Mouse (Mus musculus) right cerebral cortex, postnatal 36 days (tissue): ENCODE data around the gene Saa1.
"Not testable (repeated sequence)": the region's sequence is repeated elsewhere in the genome, so short reads cannot be mapped to it uniquely, and the experiment has no call there.

Experiments
- DNase-seq, 2 experiments: peaks; one replicate each; pipeline ENCODE4 v3.0.0; 2022; ENCODE audit warnings: low spot score in 2 of 2, mixed read lengths in 1 of 2

Gene Saa1

DNA sequence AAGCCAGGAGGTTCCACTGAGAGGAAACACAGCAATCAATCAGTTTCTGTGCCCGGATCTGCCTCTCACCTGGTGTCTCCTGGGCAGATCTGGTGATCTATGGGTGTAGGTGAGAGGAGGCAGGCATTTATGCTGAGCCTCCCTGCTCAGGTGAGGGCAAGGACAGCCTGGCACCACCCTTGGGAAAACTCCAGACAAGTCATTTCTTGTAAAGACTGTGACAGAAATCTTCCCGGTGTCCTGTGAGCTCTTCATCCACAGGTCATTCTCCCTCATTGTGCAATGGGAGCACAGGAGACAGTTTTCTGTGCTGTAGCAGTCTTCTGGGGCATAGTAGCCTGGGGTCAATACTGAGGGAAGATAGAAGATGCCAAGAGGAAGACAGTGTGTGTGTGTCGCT lies at the start of gene Saa1:
Gene Saa1 (minus strand): TSS at position 101 of the 400 bp plus-strand sequence.
- DNase-seq = not testable (repeated sequence)

DNA sequence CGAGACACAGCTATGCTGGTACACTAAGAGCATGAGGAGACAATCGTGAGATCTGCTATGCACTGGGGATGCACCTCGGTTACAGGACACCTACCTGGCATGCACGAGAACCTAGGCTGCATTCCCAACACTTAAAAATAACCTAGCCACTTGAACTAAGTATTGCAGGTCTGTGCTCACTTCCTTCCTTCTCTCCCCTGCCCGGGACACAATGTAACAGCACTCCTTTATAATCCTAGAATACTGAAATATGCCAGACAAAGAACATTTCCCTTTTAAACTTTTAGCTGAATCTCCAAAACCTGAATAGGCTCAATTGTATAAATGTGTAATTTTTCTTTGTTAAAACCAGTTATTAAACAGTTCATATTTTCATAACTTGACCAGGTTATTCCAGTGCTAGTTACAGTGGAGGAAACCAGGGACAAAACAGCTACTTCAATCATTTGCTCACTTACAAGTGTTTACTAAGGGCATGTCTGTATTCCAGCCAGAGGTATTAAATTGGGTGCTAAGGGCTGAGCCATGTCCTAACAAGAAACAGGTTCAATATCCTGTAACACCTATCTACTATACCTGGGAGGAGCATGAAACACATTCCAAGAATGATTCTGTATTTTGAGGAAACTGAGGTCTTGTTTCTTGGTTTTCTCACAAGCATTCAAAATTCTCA lies 46.5 kb upstream of the Saa1 start:
- no peak for DNase-seq

DNA sequence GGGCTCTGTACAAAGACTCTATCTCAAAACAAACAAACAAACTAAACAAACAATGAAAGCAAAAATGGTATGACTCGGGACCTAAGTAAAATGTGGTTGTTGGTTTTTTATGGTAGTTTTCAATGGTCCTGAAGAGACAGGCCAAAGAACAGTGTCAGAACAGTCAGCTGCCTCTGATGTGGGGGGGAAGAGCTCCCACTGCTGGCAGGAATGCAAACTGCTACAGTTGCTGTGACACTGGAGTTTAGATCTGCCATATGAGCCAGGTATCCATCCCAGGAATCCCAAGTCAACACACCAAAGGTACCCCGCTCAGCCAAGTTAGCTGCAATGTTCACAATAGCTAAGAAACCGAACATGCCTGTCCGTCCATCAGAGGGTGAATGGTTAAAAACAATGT lies 27.9 kb upstream of the Saa1 start:
- DNase-seq = peak in 1 of 2 experiments; percentile 14

DNA sequence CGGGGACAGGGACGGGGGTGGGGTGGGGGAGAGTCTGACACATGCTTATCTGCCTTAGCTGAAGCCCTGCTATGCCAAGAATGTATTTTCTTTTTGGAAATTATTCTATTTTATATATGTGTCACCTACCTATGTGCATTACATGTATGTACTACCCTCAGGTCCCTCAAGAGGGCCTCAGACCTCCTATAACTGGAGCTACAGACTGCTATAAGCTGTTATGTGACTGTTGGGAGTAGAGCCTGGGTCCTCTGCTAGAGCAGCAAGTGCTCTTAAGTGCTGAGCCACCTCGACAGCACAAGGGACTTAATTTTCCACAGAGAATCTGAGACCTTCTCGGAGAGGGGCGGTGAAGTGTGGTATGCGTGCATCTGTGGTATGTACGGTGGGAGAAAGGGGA lies 25.7 kb upstream of the Saa1 start:
- DNase-seq = no peak

DNA sequence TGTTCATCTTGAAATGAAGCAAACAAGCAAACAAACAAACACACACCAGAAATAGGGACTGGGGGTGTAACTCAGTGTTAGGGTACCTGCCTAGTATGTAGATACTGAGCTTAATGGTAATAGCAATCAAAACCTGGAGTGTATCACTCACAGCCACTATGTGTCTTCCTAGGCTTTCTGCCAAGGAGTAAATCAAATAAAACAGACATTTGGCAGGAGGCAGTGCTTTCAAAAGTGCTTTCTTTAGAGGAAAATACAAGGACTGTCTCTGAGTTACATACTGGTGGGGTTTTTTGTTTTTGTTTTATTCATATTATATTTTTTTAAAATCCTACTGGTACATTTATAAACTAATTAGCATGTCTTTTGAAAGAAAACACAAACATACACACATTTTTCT lies 24.6 kb upstream of the Saa1 start:
- no peak for DNase-seq

DNA sequence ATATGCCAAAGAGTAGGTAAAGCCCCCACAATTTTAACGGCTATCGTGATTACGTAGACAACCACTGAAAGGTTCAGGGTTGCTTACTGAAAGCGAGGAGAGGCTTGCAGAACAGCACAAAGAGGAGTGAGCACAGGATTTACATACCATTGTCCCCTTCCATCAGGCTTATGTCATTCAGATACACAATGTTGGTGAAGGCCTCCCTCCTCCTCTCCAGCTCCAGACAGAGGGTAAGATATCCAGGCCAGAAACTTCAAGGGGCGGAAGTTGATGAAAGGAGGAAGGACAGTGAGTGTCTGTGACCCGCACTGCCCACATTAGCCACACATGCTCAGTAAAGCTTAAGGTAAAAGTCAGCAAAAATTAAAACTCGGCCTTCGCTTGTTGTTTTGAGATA lies 21.9 kb upstream of the Saa1 start:
- DNase-seq = no peak

DNA sequence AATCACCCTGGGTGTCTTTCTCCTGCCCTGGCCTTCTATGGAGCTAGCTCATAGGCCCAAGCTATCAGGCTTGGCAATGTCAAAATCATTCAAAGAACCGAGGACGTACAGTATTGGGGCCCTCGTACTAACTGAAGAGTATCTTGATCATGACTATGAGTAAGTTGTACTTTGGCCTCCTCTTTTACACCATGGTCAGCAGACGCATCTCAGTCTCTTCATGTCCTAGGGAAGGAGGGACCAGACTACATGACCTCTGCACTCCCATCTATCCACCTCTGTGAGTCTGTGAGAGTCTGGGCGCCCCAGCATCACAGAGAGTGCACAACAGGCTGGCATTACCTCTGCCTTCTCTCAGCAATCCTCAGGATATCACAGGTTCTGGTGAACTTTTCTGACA lies 19.8 kb upstream of the Saa1 start:
- DNase-seq = no peak

DNA sequence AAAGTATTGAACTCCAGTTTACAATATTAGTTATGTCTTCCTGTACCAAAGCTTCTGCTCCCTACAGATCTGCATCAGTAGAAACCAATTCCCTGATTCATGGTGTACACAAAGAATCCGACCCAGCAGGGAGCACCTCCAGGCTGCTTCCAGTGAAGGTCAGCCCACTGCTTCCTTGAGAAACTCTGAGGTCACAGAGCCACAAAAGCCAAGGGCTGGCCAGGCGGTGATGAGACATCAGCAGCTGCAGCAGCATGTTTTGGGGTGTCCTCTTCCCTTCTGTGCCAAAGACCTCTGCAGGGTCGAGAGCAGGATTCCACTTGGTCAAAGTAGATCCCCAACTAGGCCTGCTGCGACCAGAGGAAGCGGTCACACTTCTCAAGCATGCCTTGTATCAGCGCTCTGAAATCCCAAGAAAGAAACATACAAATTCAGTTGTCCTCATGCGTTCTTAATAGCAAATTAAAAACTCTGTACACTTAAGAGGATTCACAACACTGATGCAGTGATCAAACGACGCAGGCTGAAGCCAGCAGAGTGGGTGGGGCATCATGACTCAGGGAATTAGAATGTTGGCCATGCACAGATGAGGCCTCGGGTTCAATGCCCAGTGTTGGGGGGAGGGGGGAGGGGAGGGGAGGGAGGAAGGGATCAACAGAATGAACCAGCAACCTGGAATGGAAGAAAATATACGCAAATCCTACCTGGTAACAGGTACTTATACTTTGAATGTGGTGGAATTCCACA lies 18.4 kb upstream of the Saa1 start:
- DNase-seq = no peak

DNA sequence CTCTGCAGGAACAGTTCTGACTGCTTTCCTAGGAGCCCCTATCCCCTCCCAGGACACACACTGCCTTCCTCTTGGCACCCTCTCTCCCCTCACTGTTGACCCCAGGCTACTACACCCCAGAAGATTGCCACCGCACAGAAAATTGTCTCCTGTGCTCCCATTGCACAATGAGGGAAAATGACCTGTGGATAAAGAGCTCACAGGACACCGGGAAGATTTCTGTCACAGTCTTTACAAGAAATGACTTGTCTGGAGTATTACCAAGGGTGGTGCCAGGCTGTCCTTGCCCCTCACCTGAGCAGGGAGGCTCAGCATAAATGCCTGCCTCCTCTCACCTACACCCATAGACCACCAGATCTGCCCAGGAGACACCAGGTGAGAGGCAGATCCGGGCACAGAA lies 8.7 kb upstream of the Saa1 start, which contains the start of gene Saa2:
Gene Saa2 (plus strand): TSS at position 301 of the 400 bp plus-strand sequence.
- no peak for DNase-seq

DNA sequence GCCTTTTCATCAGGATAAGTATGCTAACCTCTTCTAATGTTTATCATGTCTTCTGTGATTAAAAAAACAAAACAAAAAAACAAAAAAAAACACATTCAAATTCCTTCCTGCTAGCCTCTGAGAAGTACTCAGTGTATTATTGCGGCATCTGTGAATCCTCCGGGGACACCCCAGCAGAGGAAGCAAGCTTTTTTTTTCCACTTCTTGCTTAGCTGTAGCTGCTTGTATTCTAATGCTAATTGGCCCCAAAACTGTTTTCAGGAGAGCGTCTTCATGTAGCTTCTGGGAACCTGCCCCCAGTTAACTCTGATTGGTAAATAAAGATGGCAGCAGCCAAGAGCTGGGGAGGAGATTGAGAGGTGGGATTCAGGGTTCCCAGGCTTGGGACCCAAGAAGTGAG lies 5.7 kb upstream of the Saa1 start:
- DNase-seq = no peak

DNA sequence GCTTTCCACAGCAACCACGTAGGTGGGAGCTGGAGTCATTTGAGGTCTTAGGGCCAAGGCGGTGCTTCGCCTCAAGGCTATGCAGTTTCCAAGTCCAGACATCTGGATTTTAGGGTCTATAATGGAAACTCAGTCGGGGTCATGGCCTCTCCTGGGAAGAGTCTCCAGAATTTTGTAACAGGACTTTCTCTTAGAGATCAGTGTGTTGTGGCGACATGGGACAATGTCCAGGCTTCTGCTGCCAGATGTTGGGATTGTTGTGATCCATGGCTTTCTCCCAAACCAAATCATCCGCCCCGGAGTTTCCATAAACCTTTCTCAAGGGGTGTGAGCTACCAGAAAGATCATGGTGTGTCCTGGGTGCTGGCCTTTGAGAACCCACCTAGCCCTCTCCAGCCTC lies 3.6 kb upstream of the Saa1 start:
- DNase-seq = no peak

DNA sequence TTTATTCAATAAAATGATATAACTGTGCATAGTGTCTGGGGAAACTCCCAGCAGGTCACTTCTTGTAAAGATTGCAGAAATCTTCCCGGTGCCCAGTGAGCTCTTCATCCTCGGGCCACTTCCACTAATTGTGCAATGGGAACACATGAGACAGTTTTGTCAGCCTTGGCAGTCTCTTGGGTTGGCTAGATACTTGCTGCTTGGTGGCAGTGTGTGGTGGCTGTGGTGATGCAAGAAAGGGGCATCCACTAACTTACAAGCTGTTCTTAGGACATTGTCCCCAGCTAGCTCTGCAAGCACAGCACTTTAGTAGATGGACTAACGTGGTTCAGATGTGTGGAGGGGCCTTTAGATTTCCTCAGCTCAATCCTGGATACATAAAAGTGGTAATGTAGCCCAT lies 3.0 kb upstream of the Saa1 start:
- DNase-seq = no peak

DNA sequence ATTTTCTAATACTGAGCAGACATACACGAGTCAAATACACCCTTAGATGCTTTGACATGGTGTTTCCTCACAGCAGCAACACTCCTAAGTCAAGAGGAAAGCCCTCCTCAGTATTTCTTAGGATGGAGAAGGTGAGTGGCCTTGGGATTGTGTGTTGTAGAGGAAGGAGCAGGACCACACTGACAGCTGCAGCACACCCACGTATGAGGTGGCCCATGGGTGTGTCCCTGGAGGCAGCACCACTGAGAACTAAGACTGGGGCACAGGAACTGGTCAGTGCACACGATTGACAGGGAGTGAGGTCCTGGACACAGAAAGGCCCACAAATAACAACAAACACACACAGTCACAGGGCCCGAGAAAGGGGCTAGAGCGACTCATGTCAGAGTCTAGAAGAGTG lies 2.7 kb downstream of the Saa1 start:
- not testable (repeated sequence) for DNase-seq

DNA sequence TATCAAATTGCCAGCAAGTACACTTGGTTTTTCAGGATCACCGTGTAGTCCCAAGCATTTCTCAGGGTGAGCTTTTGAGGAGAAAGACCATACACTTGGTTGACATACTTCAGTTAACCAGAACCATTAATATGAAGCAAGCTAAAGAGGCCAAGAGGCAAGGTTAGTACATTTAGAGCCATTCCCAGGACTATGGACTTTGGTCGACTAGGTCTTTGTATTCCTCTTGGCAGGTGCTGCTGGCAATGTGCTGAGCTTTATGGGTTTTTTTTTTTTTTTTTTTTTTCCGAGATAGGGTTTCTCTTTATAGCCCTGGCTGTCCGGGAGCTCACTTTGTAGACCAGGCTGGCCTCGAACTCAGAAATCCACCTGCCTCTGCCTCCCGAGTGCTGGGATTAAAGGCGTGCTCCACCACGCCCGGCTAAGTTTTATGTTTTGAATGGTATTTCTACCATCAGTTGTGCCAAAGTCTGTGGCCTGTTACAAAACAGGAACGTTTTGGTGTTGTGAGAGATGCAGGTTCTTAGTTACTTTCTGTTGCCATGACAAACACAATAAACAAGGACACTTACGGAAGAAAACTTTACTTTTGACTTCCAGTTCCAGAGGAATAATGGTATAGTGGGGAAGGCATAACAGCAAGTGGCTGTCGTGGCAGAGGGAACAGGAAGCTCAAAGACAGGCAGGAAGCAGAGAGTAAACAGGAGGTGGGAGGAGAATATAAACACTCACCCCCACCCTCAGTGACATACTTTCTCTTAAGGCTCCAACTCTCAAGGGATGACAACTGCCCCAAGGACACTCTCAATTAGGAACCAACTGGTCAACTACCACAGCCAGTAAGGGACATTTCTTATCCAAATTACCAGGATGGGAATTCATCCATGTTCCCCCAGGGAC lies 4.0 kb downstream of the Saa1 start:
- no peak for DNase-seq

DNA sequence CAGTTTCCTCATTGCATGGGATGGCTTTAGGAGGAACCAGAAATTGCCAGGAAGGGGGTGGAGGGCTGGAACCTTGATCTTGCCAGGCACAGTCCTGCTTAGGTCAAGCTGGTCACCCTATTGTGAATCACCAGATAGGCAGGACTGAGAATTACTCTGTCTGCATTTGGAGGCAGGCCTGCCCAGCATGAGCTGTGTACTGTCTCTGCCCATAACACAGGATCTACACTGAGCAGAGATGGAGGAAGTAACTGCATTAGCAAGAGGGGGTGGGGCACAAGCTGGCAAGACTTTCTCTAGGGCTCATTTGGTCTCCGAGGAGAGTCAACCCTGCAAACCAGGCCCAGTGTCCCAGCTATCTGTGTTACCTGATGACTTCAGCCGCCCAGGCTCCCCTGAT lies 7.8 kb downstream of the Saa1 start:
- no peak for DNase-seq

DNA sequence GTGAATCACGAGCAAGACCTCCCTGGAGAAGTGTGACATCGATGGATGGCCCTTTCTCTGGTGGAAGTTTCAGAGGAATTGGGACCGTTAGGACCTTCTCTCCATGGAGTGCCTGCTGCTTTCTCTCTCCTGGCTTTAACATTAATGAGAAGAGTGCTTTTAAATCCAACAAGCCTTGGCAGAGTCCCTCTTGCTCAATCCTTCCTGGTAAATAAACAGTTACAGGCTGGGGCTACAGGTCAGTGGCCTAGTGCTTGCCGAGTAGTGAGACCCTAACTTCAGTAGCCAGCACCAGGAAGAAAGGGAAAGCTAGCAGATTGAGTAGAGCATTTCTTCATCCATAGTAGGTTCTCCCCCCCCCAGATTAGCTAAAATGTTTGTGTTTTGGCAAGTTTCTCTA lies 10.3 kb downstream of the Saa1 start, which contains the start of gene Saa4:
Gene Saa4 (minus strand): TSS at position 146 of the 400 bp plus-strand sequence.
- DNase-seq = no peak

DNA sequence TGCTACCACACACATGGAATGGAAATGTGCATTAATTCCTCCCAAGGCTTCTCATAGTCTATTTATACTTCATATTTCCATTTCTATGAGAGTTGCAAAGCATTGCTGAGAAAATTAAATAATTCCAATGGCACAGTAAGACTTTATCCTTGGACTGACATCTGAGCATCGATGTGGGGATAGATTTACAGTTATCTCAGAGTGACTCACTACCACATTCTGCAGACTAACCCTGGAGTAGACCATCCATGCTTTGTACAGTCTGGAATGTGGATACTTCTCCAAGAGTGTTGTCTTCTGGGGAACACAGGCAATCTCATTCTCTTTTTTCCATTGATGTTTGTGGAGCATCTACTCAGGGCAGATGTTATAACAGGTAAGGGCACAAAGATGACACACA lies 15.2 kb downstream of the Saa1 start:
- no peak for DNase-seq

DNA sequence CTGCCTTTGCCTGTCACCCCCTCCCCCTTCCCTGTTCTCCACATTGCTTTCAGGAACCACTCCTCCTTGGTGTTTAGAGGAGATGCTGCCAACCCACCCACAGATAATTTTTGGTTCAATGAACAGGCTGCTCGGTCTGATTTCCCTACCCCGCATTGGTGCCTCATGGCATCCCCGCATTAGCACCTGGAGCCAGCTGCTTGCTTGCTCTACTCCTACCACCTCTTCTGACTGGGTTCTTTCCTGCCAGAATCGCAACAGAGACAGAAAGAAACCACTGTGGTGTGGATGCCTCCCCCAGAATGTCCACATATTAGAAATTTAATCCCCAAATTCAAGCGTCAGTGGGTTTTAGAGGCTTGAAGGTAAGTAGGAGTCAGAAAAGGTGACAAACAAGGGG lies 18.4 kb downstream of the Saa1 start:
- peak in 1 of 2 experiments; percentile 20 for DNase-seq

DNA sequence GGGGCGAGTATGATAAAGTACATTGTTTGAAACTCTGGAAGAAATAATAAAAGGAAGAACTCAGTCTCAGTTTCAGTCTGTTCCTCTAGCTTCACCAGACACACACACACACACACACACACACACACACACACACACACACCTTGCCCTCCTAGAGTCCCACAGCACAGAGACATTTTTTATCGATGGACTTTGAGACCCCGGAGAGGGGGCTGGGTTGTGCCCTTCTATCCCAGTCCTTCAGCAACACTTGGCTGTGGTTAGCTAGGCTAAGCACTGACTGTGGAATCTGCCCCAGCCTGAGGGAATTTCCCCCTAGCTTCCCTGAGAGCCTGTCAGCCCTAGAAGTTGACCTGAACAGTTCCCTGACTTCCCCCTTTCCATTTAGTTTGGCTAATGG lies 18.9 kb downstream of the Saa1 start:
- no peak for DNase-seq

DNA sequence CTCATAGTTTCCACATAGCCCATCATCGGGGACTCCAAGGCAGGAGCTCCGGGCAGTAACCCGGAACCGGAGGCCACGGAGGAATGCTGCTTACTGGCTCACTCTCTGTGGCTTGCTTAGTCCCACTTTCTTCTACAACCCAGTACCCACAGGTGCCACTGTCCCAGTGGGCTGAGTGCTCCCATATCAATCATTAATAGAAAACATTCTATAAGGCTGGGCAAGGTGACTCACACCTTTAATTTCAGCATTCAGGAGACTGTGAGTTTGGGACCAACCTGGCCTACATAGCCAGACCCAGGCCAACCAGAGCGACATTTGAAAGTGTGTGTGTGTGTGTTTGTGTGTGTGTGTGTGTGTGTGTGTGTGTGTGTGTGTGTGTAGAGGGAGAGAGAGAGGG lies 19.4 kb downstream of the Saa1 start:
- DNase-seq = no peak

DNA sequence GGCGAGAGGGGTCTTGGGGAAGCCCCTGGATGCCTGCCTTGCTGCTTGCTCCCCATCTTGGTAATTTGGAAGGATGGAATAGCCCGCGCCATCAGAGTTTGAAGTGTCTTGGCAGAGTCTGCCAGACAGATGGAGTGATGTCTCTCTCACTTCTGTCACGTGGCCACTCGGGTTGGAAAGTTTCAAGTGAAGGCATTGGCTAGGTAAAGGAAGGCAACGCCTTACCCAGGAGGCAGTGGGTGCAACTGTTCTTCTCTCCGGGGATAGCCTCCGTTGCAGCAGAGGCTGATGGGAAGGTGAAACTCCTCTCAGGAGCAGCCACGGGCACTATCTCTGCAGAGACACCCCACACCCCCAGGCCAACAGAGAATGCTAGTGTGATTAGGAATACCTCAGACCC lies 22.3 kb downstream of the Saa1 start:
- no peak for DNase-seq

DNA sequence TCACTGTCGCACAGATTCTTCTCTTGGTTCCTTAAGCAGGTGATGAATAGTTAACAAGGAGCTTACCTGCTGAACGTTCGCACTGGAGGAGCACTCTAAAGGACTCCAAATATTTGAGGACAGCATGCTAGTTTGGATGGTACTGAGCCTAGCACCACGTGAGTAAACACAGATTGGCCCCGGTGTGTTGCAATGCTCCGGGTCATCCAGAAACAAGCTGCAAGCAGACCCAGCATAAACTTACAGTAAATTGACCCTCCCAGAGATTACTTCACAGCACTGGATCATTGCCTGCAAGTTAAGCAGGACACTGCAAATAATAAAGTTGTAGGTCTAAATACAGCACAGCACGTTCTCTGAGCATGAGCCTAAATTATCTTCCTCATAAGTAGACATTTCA lies 23.3 kb downstream of the Saa1 start:
- DNase-seq = no peak
